Mouse (Mus musculus) cerebellum, postnatal 25 days (tissue): Measurements from ENCODE around the gene Sfxn1.

ENCODE experiments used
- DNase-seq, 2 experiments: peaks; one replicate each; pipeline ENCODE4 v3.0.0; 2021; ENCODE audit warnings: mixed read lengths in 2 of 2

The Sfxn1 gene

GRCm38 (mm10) chr13:54077470-54078174, 6.0 kb downstream of the Sfxn1 start:
- no peak for DNase-seq

GRCm38 (mm10) chr13:54079782-54080759, 8.4 kb downstream of the Sfxn1 start:
- DNase-seq, result no peak

DNA sequence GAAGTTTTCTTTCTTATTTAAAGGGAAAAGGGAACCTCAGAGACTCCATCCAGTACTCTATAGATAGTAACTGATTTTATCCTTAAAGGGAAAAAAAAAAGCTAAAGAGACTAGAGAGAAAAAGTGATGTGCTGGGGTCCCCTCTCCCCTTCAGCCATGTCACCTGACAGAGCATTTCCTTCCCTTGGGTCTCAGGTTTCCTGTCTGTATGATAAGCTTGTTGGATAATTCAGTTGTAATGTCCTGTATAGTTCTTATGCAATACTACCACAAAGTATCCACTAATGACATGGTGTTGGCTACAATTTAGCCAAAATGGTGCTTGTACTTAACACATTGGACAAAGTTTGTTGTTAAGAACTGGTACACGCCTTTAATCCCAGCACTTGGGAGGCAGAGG, 9.1 kb downstream of the Sfxn1 start:
- no peak for DNase-seq

- DNase-seq, result no peak
Measured at GRCm38 (mm10) chr13:54082946-54083345, 11.3 kb downstream of the Sfxn1 start.

GRCm38 (mm10) chr13:54084178-54084577, 12.5 kb downstream of the Sfxn1 start:
- DNase-seq, result no peak

GRCm38 (mm10) chr13:54084826-54085225, 13.2 kb downstream of the Sfxn1 start:
- DNase-seq, result no peak

DNA sequence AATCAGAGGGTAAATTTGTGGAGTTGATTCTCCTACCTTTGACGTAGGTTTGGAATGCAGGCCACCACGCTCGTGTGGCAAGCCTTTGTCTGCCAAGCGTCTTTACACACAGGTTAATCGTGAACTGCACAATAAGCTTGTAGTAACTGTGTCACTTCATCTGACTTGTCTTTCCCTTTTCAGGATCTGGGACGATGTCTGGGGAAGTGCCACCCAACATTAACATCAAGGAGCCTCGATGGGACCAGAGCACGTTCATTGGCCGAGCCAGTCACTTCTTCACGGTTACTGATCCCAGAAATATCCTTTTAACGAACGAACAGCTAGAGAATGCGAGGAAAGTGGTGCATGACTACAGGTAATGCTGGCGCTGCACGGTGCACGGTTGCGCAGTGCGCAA, 13.6 kb downstream of the Sfxn1 start:
- DNase-seq, result no peak

DNA sequence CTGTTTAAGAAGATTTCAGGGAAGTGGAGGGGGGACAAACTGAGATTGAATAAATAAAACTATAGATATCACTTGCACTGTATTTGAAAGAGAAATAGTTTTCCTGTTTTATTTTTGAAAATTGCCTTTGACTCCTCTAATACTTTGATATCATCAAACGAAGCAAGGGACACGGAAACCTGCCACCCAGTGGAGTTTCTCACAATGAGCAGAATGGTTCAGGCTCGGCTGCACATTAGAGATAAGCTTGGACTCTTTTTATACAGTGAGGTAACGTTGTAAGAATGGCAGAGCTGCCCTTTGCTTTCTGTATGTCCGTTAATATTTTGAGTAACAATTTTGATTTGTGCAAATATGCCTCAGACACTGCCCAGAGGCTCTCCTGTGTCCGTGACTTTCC, 20.1 kb downstream of the Sfxn1 start:
- no peak for DNase-seq

GRCm38 (mm10) chr13:54094349-54094748, 22.7 kb downstream of the Sfxn1 start:
- no peak for DNase-seq

- DNase-seq, result no peak
Measured at GRCm38 (mm10) chr13:54094963-54095362, 23.3 kb downstream of the Sfxn1 start.

DNA sequence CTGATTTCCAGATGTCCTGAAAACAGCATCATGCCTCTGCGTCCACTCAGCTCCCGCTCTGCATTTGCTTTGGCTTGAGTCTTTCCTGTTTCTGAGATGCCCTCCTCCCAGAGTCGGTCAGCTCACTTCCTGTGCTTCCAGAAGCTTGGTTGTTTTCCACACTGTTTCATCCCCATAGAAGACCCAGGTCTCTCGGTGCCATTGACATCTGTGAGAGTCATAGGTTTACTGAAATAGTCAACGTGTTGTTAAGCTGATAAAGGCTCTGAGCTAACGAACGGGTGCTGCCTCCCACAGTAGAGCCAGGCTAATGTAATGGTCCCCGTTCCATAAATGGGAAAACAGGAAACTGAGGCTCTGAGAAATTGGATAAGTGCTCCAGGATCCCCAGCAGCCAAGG, 24.1 kb downstream of the Sfxn1 start:
- DNase-seq, result no peak

- no peak for DNase-seq
Measured at GRCm38 (mm10) chr13:54097227-54097626, 25.6 kb downstream of the Sfxn1 start.

DNA sequence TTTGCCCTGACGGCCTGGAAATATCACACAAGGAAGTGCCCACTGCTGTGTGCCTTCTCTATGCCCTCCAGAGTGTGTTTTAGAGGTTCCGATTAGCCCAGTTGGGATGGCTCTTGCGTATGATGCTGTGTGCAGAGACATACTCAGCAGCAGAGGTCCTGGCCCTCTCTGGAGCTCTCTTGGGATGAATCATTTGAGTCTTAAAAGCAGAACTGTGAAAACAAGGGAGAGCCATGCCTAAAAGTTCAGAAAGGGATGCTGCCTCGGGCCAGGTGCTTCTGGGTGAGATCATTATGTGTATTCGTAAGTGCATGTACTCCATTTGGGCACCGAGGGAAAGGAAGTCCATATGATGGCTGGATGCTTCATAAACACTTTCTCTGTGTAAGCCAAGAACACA, 26.1 kb downstream of the Sfxn1 start:
- DNase-seq, result no peak

- DNase-seq, result no peak
Measured at GRCm38 (mm10) chr13:54101031-54101820, 29.6 kb downstream of the Sfxn1 start.

DNA sequence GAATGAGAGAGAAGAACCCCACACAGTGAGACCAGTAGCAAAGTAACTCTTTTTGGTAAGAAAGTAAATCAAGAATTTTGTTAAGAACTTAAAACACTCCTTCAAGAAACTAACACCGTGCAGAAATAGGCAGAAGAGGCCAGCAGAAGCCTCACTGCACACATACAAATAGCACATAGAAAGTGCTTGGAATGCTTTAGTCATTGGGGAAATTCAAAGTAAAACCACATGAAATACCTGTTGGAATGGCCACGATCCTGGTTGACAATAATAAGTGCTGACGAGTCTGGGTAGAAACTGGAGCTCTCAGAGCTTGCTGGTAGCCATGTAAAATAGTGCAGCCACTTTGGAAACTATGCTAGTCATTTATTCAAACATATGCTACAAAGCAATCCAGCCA, 30.4 kb downstream of the Sfxn1 start:
- DNase-seq, result no peak

GRCm38 (mm10) chr13:54103271-54103670, 31.6 kb downstream of the Sfxn1 start:
- DNase-seq, result no peak

DNA sequence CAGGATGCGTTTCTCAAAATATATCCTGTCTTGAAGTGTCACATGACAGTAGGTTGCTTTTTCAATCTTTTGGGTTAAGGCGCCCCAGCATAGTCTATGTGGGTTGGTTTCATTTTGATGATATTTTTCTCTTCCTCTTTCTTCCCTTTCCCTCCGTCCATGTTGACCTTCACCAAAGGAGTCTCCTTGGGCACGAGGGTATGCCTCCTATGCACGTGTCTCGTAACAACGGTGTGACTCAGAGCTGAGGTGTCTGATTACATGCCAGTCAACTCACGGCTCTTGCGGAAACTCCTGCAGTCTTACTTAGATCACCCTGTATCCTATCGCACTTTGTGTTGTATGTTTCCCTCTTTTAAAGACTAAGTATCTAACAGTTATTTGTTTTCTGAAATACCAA, 32.2 kb downstream of the Sfxn1 start:
- DNase-seq, result no peak

- DNase-seq, result peak; percentile 87 to 90
Measured at GRCm38 (mm10) chr13:54113819-54114550, 42.3 kb downstream of the Sfxn1 start.

- DNase-seq, result no peak
Measured at GRCm38 (mm10) chr13:54114931-54115330, 43.3 kb downstream of the Sfxn1 start.

GRCm38 (mm10) chr13:54115779-54116178, 44.1 kb downstream of the Sfxn1 start:
- DNase-seq, result no peak

DNA sequence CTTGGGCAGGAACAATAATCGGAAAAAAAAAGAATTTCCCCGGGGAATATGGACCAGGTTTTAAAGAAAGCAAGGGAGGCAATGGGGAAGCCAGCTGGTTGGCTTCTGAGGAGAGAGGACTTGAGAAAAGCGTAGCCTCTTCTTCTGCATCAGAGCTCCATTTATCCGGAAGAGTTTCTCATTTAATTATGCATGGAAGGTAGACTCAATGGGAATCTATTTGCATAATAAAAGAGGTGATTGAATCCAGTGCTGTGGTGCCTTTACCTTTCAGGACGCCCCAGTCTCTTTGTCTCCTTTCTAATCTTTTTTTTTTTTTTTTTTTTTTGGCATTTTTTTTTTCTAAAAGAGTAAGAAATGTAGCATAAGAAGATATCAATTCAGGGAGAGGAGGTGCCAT, 46.7 kb downstream of the Sfxn1 start:
- DNase-seq, result no peak

DNA sequence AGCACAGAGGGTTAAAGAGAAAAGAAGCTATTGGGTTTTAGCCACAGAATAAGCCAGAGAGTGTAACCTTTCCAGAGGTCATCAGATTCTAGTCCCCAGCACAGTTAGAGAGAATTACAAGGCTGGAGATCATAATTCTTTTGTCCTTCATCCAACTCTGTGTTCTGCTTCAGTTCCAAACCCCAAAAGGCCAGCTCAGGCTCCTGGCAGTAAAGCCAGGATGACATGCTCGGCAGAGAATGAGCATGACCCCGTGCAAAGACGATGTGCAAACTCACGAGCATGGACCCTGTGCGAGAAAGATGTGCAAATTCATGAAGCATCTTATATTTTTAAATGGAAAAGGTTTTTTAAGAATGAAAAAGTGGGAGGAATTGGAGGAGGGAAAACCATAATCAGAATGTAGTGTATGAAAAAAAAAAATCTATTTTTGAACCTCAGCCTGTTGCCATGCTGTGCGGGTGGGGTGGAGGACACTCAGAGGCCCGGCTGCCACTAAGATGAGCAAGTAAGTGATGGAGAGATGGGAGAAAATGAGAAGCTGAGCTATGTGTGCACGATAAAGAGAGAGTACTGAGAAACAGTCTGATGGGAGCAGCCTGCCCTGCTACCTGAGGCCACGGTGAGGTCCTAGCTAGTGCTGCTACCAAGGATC, 66.2 kb downstream of the Sfxn1 start:
- no peak for DNase-seq
